Mouse (Mus musculus) brain, embryonic 14.5 days (tissue): ENCODE results near the gene Hand1.

Source experiments
- CTCF ChIP-seq: fragments of 200-500 bp; IDR thresholded peaks from 2 replicates; pipeline ENCODE4 v1.5.1; 2012; ENCODE audit warnings: inconsistent platforms, mild to moderate bottlenecking, moderate library complexity, borderline replicate concordance; ENCODE audit not compliant: insufficient read depth, insufficient read length; ENCODE audit errors: extremely low read depth
- POLR2A ChIP-seq: fragments of 200-500 bp; IDR thresholded peaks from 2 replicates; pipeline ENCODE4 v1.6.1; 2012; ENCODE audit warnings: mild to moderate bottlenecking, inconsistent platforms, borderline replicate concordance; ENCODE audit not compliant: poor library complexity, insufficient read depth, insufficient read length, severe bottlenecking; ENCODE audit errors: extremely low read depth

GRCm38 (mm10) chr11:57834031-57834430 is 1.4 kb upstream of the Hand1 start:
- no peak for TF ChIP-seq POLR2A
- TF ChIP-seq CTCF, result no peak
